Mouse (Mus musculus) lung, postnatal 0 days (tissue): ENCODE results near the gene Reep3.

Experiments
- CTCF ChIP-seq: IDR thresholded peaks from 2 replicates; pipeline ENCODE4 v1.5.1; 2016; ENCODE audit warnings: antibody characterized with exemption, mild to moderate bottlenecking
- EP300 ChIP-seq: IDR thresholded peaks from 2 replicates; pipeline ENCODE4 v1.6.1; 2016; ENCODE audit warnings: antibody characterized with exemption, mild to moderate bottlenecking, control low read depth

DNA sequence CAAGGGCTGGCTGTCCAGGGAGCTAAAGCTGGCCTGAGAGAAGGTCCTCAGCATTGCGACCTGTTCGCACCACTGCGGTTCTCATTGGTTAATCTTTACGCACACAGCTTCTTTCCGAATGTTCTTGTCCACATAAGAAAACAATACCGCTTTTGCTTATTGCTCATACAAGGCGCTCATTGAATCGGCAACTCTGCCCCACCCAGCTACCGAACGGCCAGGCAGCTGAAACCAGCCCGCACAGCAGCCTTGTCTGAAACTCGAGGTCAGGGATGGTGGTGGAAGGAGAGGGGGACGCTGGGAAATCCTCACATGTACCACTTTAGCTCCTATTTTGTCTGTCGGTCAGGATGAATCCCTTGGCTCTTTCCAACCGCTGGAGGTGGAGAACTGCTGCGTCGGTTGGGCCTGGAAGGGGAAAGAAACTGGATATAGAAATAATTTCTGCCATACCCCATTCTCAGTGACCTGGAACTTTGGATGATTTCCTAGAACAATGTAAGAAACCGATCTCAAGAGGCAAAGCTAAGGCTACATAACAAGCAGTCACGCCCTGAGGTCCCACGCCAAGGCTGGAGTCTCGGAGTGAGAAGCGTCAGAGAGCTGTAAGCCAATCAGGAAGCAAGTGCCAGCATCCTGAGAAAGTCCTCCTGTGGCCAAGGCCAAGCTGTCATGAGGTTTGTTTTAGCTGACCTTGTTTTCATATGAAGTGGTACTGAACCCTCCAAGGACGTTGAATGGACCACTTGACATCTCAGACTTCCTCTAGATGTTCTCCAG, 126.2 kb downstream of the Reep3 start:
- TF ChIP-seq CTCF (no peak), EP300 (no peak)
